Mouse (Mus musculus): ENCODE measurements at regions not wholly inside any gene's neighbourhood (a gene's known extent, or its start where the extent isn't known, plus 50 kb on each side); places are given as distances from the start of the nearest gene placed in this dataset.
A peak's percentile ranks its signal among the peaks of the same experiment; 100 is the strongest.
"Not testable (repeated sequence)": the region's sequence is repeated elsewhere in the genome, so short reads cannot be mapped to it uniquely, and the experiment has no call there.

GRCm38 (mm10) chr1:14109190-14109482, 1984.0 kb downstream of the 4930444P10Rik start:
- peaks cover 4% of the 10 kb centered on the region for H3K4me1 ChIP-seq (ENCODE audit: control insufficient read depth, insufficient read depth, low read length)
- no peak overlapping the region for H3K4me2 ChIP-seq (ENCODE audit: low read length)
- H3K36me3 ChIP-seq (ENCODE audit: control insufficient read depth, insufficient read depth, low read length) = no peaks in the 10 kb centered on the region
- H3K27me3 ChIP-seq (replicated peaks; ENCODE audit: control insufficient read depth, insufficient read depth, low read length) = no peaks in the 10 kb centered on the region
- H3K4me3 ChIP-seq (ENCODE audit: low read depth, low read length) = no peak overlapping the region
- 37% methylated on average over 6 of the region's 6 CpGs for WGBS
- DNase-seq (ENCODE audit: low spot score) (no peak), ATAC-seq (no peak)
- H3K9me3 ChIP-seq (replicated peaks; ENCODE audit: control insufficient read depth, low read length) = no peaks in the 10 kb centered on the region
- H3K27ac ChIP-seq (ENCODE audit: low read depth, low read length) = 0 out of 2 replicates have a peak overlapping the region, but pooled peaks have one; percentile 46
- no peak overlapping the region for H3K9ac ChIP-seq (ENCODE audit: low read length)

- Histone ChIP-seq H3K9ac (ENCODE audit: low read length) (no peak overlapping the region), H3K9me3 (replicated peaks; ENCODE audit: control insufficient read depth, low read length) (no peaks in the 10 kb centered on the region), H3K27ac (ENCODE audit: low read depth, low read length) (peak overlapping the region; percentile 46; the same call in 1 of the 2 replicates), H3K4me3 (ENCODE audit: low read depth, low read length) (no peak overlapping the region), H3K27me3 (replicated peaks; ENCODE audit: control insufficient read depth, insufficient read depth, low read length) (no peaks in the 10 kb centered on the region), H3K36me3 (ENCODE audit: control insufficient read depth, insufficient read depth, low read length) (no peaks in the 10 kb centered on the region), H3K4me2 (ENCODE audit: low read length) (no peak overlapping the region), H3K4me1 (ENCODE audit: control insufficient read depth, insufficient read depth, low read length) (peaks cover 4% of the 10 kb centered on the region)
- DNase-seq (ENCODE audit: low spot score) = peak; percentile 85
- WGBS = 47% methylated on average over 7 of the region's 7 CpGs
- peak; percentile 83 for ATAC-seq
Observed at GRCm38 (mm10) chr1:14108450-14109189, 1984.5 kb downstream of the 4930444P10Rik start.

- WGBS = 88% methylated on average over 6 of the region's 6 CpGs
- H3K4me2 ChIP-seq (ENCODE audit: low read length); H3K27me3 ChIP-seq (replicated peaks; ENCODE audit: control insufficient read depth, insufficient read depth, low read length); ATAC-seq; H3K9ac ChIP-seq (ENCODE audit: low read length); DNase-seq (ENCODE audit: low spot score); H3K4me1 ChIP-seq (ENCODE audit: control insufficient read depth, insufficient read depth, low read length); H3K36me3 ChIP-seq (ENCODE audit: control insufficient read depth, insufficient read depth, low read length); H3K9me3 ChIP-seq (replicated peaks; ENCODE audit: control insufficient read depth, low read length); H3K4me3 ChIP-seq (ENCODE audit: low read depth, low read length); H3K27ac ChIP-seq (ENCODE audit: low read depth, low read length): not testable (repeated sequence)
Observed at GRCm38 (mm10) chr1:14105521-14105920, 1987.6 kb downstream of the 4930444P10Rik start.

GRCm38 (mm10) chr1:14104529-14104928, 1988.6 kb downstream of the 4930444P10Rik start:
- Histone ChIP-seq H3K27ac (ENCODE audit: low read depth, low read length) (no peak overlapping the region), H3K27me3 (replicated peaks; ENCODE audit: control insufficient read depth, insufficient read depth, low read length) (no peaks in the 10 kb centered on the region), H3K4me1 (ENCODE audit: control insufficient read depth, insufficient read depth, low read length) (peaks cover 4% of the 10 kb centered on the region; the same call in 1 of the 2 replicates), H3K9me3 (replicated peaks; ENCODE audit: control insufficient read depth, low read length) (no peaks in the 10 kb centered on the region), H3K4me2 (ENCODE audit: low read length) (no peak overlapping the region), H3K9ac (ENCODE audit: low read length) (no peak overlapping the region), H3K4me3 (ENCODE audit: low read depth, low read length) (no peak overlapping the region), H3K36me3 (ENCODE audit: control insufficient read depth, insufficient read depth, low read length) (no peaks in the 10 kb centered on the region)
- no peak for DNase-seq (ENCODE audit: low spot score)
- WGBS = 87% methylated on average over 2 of the region's 2 CpGs
- ATAC-seq = no peak

- H3K27me3 ChIP-seq (replicated peaks; ENCODE audit: control insufficient read depth, insufficient read depth, low read length) = no peaks in the 10 kb centered on the region
- no peaks in the 10 kb centered on the region for H3K9me3 ChIP-seq (replicated peaks; ENCODE audit: control insufficient read depth, low read length)
- H3K4me1 ChIP-seq (ENCODE audit: control insufficient read depth, insufficient read depth, low read length) = peaks cover 4% of the 10 kb centered on the region; the same call in 1 of the 2 replicates
- peak; percentile 31 for DNase-seq (ENCODE audit: low spot score)
- H3K4me3 ChIP-seq (ENCODE audit: low read depth, low read length) = no peak overlapping the region
- H3K36me3 ChIP-seq (ENCODE audit: control insufficient read depth, insufficient read depth, low read length) = no peaks in the 10 kb centered on the region
- H3K4me2 ChIP-seq (ENCODE audit: low read length) = no peak overlapping the region
- H3K9ac ChIP-seq (ENCODE audit: low read length) = no peak overlapping the region
- ATAC-seq = peak; percentile 44; the same call in 1 of the 2 replicates
- H3K27ac ChIP-seq (ENCODE audit: low read depth, low read length) = no peak overlapping the region
- WGBS = 32% methylated on average over 5 of the region's 5 CpGs
Observed at GRCm38 (mm10) chr1:14099031-14099430, 1994.1 kb downstream of the 4930444P10Rik start.

GRCm38 (mm10) chr1:14097567-14098228, 1995.4 kb downstream of the 4930444P10Rik start:
- ATAC-seq = peak; percentile 65; the same call in 1 of the 2 replicates
- Histone ChIP-seq H3K9me3 (replicated peaks; ENCODE audit: control insufficient read depth, low read length) (no peaks in the 10 kb centered on the region), H3K9ac (ENCODE audit: low read length) (no peak overlapping the region), H3K4me3 (ENCODE audit: low read depth, low read length) (no peak overlapping the region), H3K27ac (ENCODE audit: low read depth, low read length) (no peak overlapping the region), H3K27me3 (replicated peaks; ENCODE audit: control insufficient read depth, insufficient read depth, low read length) (no peaks in the 10 kb centered on the region), H3K36me3 (ENCODE audit: control insufficient read depth, insufficient read depth, low read length) (no peaks in the 10 kb centered on the region), H3K4me1 (ENCODE audit: control insufficient read depth, insufficient read depth, low read length) (peaks cover 4% of the 10 kb centered on the region; the same call in 1 of the 2 replicates), H3K4me2 (ENCODE audit: low read length) (no peak overlapping the region)
- peak; percentile 39 for DNase-seq (ENCODE audit: low spot score)
- WGBS = 2% methylated on average over 5 of the region's 5 CpGs

- no peak overlapping the region for H3K4me2 ChIP-seq (ENCODE audit: low read length)
- no peak overlapping the region for H3K4me3 ChIP-seq (ENCODE audit: low read depth, low read length)
- WGBS = 87% methylated on average over 3 of the region's 3 CpGs
- H3K9ac ChIP-seq (ENCODE audit: low read length) = no peak overlapping the region
- no peak for ATAC-seq
- no peaks in the 10 kb centered on the region for H3K27me3 ChIP-seq (replicated peaks; ENCODE audit: control insufficient read depth, insufficient read depth, low read length)
- H3K36me3 ChIP-seq (ENCODE audit: control insufficient read depth, insufficient read depth, low read length) = no peaks in the 10 kb centered on the region
- no peak for DNase-seq (ENCODE audit: low spot score)
- H3K27ac ChIP-seq (ENCODE audit: low read depth, low read length) = no peak overlapping the region
- no peaks in the 10 kb centered on the region for H3K9me3 ChIP-seq (replicated peaks; ENCODE audit: control insufficient read depth, low read length)
- H3K4me1 ChIP-seq (ENCODE audit: control insufficient read depth, insufficient read depth, low read length) = no peaks in the 10 kb centered on the region
Observed at GRCm38 (mm10) chr1:14064856-14065255, 2028.3 kb downstream of the 4930444P10Rik start.

- Histone ChIP-seq H3K4me3 (ENCODE audit: low read depth, low read length) (no peak overlapping the region), H3K9me3 (replicated peaks; ENCODE audit: control insufficient read depth, low read length) (no peaks in the 10 kb centered on the region), H3K36me3 (ENCODE audit: control insufficient read depth, insufficient read depth, low read length) (no peaks in the 10 kb centered on the region), H3K27ac (ENCODE audit: low read depth, low read length) (no peak overlapping the region), H3K27me3 (replicated peaks; ENCODE audit: control insufficient read depth, insufficient read depth, low read length) (no peaks in the 10 kb centered on the region), H3K4me1 (ENCODE audit: control insufficient read depth, insufficient read depth, low read length) (no peaks in the 10 kb centered on the region), H3K9ac (ENCODE audit: low read length) (no peak overlapping the region), H3K4me2 (ENCODE audit: low read length) (no peak overlapping the region)
- ATAC-seq = no peak
- no peak for DNase-seq (ENCODE audit: low spot score)
- 69% methylated on average over 2 of the region's 2 CpGs for WGBS
Observed at GRCm38 (mm10) chr1:14036163-14036562, 2057.0 kb downstream of the 4930444P10Rik start.

- DNase-seq (ENCODE audit: low spot score) (peak; percentile 56), ATAC-seq (peak; percentile 54; the same call in 1 of the 2 replicates)
Observed at GRCm38 (mm10) chr1:14011484-14011883, 2081.6 kb downstream of the 4930444P10Rik start.

More at GRCm38 (mm10) chr1:14011484-14011883, 2081.6 kb downstream of the 4930444P10Rik start:
- no peak overlapping the region for H3K4me2 ChIP-seq (ENCODE audit: low read length)
- no peak overlapping the region for H3K9ac ChIP-seq (ENCODE audit: low read length)
- H3K4me1 ChIP-seq (ENCODE audit: control insufficient read depth, insufficient read depth, low read length) = no peaks in the 10 kb centered on the region
- no peaks in the 10 kb centered on the region for H3K27me3 ChIP-seq (replicated peaks; ENCODE audit: control insufficient read depth, insufficient read depth, low read length)
- no peaks in the 10 kb centered on the region for H3K36me3 ChIP-seq (ENCODE audit: control insufficient read depth, insufficient read depth, low read length)
- no peak overlapping the region for H3K27ac ChIP-seq (ENCODE audit: low read depth, low read length)
- H3K4me3 ChIP-seq (ENCODE audit: low read depth, low read length) = no peak overlapping the region
- WGBS = 56% methylated on average over 9 of the region's 9 CpGs
- no peaks in the 10 kb centered on the region for H3K9me3 ChIP-seq (replicated peaks; ENCODE audit: control insufficient read depth, low read length)
